Mouse (Mus musculus): ENCODE measurements around the gene Cmtm2b.

GRCm38 (mm10) chr8:104375959-104376358 is 53.9 kb downstream of the Cmtm2b start:
- TF ChIP-seq CTCF (IDR thresholded peaks at IDR 0.05; ENCODE audit: low read depth, low read length) (no peak), POLR2A (IDR thresholded peaks at IDR 0.05; ENCODE audit: extremely low read depth, insufficient read depth, low read length) (no peak)
